Mouse (Mus musculus) megakaryocyte, embryonic 14.5 days (primary cell): ENCODE results near the gene Afap1l2.

Experiments
- FLI1 ChIP-seq: IDR thresholded peaks from 2 replicates; pipeline ENCODE4 v1.6.1; 2012; ENCODE audit warnings: low read length, inconsistent platforms, mixed read lengths
- GATA1 ChIP-seq: IDR thresholded peaks from 3 replicates; pipeline ENCODE4 v1.6.1; 2012; ENCODE audit warnings: mixed read lengths, low read length, inconsistent platforms, borderline replicate concordance

DNA sequence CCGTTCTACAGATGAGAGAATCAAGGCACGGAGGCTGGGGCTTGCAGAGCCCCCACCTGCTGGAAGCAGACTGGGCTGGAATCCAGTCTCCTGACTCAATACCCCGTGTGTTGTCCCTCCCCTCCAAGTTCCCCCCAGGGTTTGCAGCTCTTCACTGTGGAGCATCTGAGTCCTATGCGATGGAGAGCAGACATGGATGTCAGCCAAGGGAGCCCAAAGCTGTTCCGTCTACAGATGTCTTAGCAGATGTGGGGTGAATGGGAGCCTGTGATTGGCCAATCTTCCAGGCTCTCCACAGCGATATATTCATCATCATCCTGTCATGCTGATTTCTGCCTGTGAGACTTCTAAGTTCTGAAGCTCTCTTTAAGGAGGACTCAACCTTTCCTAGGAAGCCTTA is 130.7 kb downstream of the Afap1l2 start:
- TF ChIP-seq GATA1 (no peak), FLI1 (no peak)
